Mouse (Mus musculus) hindbrain, embryonic 10.5 days (tissue): ENCODE results near the gene Ankfy1. TPM values are rescaled to one million over a fixed set of nuclear protein-coding genes. Genes with fewer than 3 reads are reported as not detected.
A peak's percentile ranks its signal among the peaks of the same experiment; 100 is the strongest.

ENCODE experiments used
- DNase-seq: peaks from one replicate; pipeline ENCODE4 v3.0.0-alpha.2; 2017; ENCODE audit warnings: low spot score
- H3K27ac ChIP-seq: fragments of 300-500 bp; sonication (generic); 2 replicates; pipeline ENCODE4 v1.5.1; 2016; ENCODE audit warnings: mild to moderate bottlenecking, moderate library complexity
- H3K27me3 ChIP-seq: fragments of 300-500 bp; sonication (generic); 2 replicates; pipeline ENCODE4 v1.6.1; 2016; ENCODE audit warnings: mild to moderate bottlenecking; ENCODE audit not compliant: poor library complexity, insufficient read depth, severe bottlenecking
- H3K36me3 ChIP-seq: fragments of 300-500 bp; sonication (generic); 2 replicates; pipeline ENCODE4 v1.6.1; 2016; ENCODE audit warnings: mild to moderate bottlenecking, moderate library complexity
- H3K4me1 ChIP-seq: fragments of 300-500 bp; sonication (generic); replicated peaks from 2 replicates; pipeline ENCODE4 v1.6.1; 2016; ENCODE audit warnings: mild to moderate bottlenecking
- H3K4me3 ChIP-seq: fragments of 300-500 bp; sonication (generic); 2 replicates; pipeline ENCODE4 v1.5.1; 2016; ENCODE audit warnings: mild to moderate bottlenecking, moderate library complexity
- H3K9me3 ChIP-seq: fragments of 300-500 bp; sonication (generic); 2 replicates; pipeline ENCODE4 v1.6.1; 2016; ENCODE audit warnings: mild to moderate bottlenecking, moderate library complexity
- WGBS: fragments of 180-500 bp; shearing (Covaris S2); methylation state at CpG from one replicate; pipeline ENCODE4 v1.1.7; 2016; 5-methylcytosine and 5-hydroxymethylcytosine counted together
- polyA plus RNA-seq: library from polyadenylated mRNA; unstranded; fragments of >200 nt; fragmentation: Nextera tagmentation; extraction: Ambion mirVana; gene quantifications from 2 replicates; pipeline ENCODE4 v1.2.1, GENCODE M21; 2016

Gene Ankfy1
- polyA plus RNA-seq, result 26.8 and 26.9 TPM in 2 replicates

DNA sequence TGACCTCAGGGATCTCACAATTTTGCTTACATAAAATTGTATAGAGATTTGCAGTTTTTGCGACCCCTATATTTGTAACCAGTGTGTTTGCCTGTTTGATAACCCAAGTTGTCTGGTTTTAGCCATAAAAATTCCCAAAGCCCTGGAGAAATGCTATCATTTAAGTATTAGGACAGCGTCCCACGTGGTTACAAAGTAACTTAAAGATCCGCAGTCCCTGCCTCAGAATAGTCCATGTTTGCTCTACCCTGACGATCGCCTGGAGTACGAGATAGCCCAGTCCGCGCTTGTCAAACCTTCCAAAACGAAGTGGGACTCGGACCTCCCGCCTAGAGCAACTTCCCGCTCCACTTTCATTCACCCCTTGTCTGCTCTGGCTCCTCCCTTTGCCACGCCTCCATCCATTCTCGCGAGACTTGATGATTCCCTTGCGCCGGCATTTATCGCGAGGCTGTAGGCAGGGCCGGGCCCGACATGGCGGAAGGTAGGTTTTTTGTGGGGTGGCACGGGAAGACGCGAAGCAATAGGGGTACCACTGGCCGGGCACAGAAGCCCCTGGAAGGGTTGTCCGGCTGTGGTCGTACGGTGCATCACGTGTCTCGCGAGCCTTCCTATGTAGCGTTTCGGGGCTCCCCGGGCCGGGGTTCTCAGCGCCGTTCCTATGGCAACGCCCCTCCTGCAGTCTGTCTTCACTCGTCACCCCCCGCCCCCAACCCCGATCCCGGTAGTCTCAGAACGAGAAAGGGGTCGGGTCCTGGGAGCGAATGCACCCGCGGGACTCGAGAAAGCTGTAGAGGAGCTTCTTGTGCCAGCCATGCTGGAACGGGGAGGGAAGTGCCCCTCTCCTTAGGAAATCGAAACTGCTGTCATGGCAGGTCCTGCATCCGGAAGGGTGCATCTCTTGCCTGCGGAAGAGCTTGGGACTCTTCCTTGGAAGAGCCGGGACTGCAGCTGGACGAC lies at the start of gene Ankfy1:
TSS of gene Ankfy1 (plus strand) at position 456 of the 960 bp plus-strand sequence.
- WGBS, result under 1% methylated on average over 56 of the region's 56 CpGs
- Histone ChIP-seq H3K4me1 (peaks cover 24% of the 10 kb centered on the region), H3K4me3 (peak within 1 kb of the TSS; percentile 76), H3K27ac (peak within 1 kb of the TSS; percentile 97), H3K9me3 (no peaks in the 10 kb centered on the region), H3K36me3 (peaks cover 17% of the 10 kb centered on the region), H3K27me3 (no peaks in the 10 kb centered on the region)
- DNase-seq, result peak; percentile 97

DNA sequence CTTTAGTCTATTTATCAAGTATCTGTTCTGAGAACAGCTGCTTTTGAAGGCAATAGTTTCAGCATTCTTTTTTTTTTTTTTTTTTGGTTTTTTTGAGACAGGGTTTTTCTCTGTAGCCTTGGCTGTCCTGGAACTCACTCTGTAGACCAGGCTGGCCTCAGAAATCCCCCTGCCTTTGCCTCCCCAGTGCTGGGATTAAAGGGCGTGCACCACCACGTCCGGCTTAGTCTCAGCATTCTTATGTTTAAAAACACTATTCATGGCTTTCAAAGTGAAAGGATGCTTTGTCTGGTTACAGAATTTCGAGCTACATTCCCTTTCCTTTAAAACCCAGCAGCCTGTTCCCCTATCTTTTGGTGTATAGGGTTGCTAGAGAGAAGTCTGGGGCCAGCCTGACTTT lies 47.1 kb upstream of the Ankfy1 start:
- H3K27ac ChIP-seq, result no peak overlapping the region
- no peak for DNase-seq
- no peaks in the 10 kb centered on the region for H3K27me3 ChIP-seq
- H3K36me3 ChIP-seq, result peaks cover 16% of the 10 kb centered on the region
- 33% methylated on average over 4 of the region's 4 CpGs for WGBS
- H3K4me1 ChIP-seq, result 0 out of 2 replicates have a peak, but pooled peaks cover 8% of the 10 kb centered on the region
- no peak overlapping the region for H3K4me3 ChIP-seq
- peaks cover 6% of the 10 kb centered on the region for H3K9me3 ChIP-seq

DNA sequence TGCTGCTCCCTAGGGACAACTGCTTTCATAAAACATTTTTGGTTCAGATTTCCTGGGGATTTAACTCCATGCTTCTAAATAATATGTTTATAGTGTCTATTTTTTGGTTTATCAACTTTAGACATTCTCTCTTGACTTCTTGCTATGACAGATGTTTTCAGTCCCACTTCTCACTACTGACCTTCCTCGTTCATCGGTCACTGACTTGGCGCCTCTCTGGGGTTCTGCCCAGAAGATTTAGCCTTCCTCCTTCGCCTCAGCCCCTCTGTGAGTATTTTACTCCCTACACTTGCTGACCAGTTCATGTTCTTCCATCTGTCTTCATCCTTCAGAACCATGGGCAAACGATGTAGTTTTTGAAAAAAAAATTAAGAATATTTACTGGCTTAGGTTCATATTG lies 44.4 kb upstream of the Ankfy1 start:
- Histone ChIP-seq H3K27me3 (no peaks in the 10 kb centered on the region), H3K36me3 (peaks cover 9% of the 10 kb centered on the region), H3K4me1 (0 out of 2 replicates have a peak, but pooled peaks cover 5% of the 10 kb centered on the region), H3K27ac (no peak overlapping the region), H3K9me3 (peaks cover 6% of the 10 kb centered on the region), H3K4me3 (no peak overlapping the region)
- no peak for DNase-seq
- WGBS, result 93% methylated on average over 5 of the region's 5 CpGs

DNA sequence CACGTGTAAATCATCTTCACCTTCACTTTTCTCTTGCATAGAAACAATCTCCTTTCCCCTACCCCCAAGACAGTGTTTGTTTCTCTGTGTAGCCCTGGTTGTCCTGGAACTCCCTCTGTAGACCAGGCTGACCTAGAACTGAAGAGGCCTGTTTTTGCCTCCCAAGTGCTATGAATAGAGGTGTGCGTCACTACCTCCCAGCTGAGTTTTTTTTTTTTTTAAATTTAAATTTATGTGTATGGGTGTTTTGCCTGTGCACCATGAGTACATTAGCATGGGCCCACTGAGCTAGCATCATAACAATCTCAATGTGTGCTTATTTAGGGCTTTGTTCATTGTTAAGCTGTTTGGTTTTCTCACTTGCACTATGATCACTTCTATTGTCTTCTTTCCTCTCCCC lies 39.5 kb upstream of the Ankfy1 start:
- H3K4me1 ChIP-seq, result no peaks in the 10 kb centered on the region
- no peaks in the 10 kb centered on the region for H3K36me3 ChIP-seq
- WGBS, result 86% methylated on average over 2 of the region's 2 CpGs
- DNase-seq, result no peak
- H3K27me3 ChIP-seq, result no peaks in the 10 kb centered on the region
- H3K4me3 ChIP-seq, result no peak overlapping the region
- H3K27ac ChIP-seq, result no peak overlapping the region
- no peaks in the 10 kb centered on the region for H3K9me3 ChIP-seq

DNA sequence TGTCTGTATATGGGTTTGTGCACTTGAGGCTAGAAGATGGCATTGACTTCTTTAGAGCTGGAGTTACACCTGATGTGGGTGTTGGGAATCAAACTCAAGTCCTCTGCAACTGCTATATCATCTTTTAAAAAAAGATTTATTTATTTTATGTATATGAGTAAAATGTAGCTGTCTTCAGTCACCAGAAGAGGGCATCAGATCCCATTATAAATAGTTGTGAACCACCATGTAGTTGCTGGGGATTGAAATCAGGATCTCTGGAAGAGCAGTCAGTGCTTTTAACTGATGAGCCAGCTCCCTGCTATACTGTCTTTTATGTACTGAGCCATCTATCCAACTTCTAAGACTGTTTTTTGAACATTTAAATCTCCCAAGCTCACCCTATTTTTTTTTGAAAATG lies 29.9 kb upstream of the Ankfy1 start:
- Histone ChIP-seq H3K9me3 (no peaks in the 10 kb centered on the region), H3K27ac (no peak overlapping the region), H3K4me3 (no peak overlapping the region), H3K27me3 (no peaks in the 10 kb centered on the region), H3K4me1 (no peaks in the 10 kb centered on the region), H3K36me3 (peaks cover 10% of the 10 kb centered on the region; the same call in 1 of the 2 replicates)
- no peak for DNase-seq

DNA sequence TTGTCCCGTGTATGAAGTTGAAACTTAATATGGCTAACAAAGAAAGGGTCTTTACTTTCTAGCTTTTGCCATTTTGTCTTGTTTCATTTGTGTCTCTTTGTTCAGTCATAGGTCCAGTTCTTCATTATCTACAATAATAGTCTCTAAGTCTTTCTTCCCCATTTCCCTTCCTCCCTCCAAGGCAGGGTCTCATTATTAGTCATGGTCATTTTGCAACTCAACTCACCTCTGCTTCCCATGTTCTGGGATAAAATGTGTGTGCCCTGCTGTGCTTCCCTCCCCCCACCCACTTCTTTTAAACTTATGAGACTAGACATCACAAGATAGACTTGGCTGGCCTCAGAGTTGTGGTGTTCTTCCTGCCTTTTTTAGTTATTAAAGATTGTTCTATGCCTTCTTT lies 29.4 kb upstream of the Ankfy1 start:
- H3K36me3 ChIP-seq, result peaks cover 10% of the 10 kb centered on the region; the same call in 1 of the 2 replicates
- WGBS, result 92% methylated on average over 1 of the region's 1 CpGs
- H3K4me1 ChIP-seq, result no peaks in the 10 kb centered on the region
- H3K4me3 ChIP-seq, result no peak overlapping the region
- H3K9me3 ChIP-seq, result no peaks in the 10 kb centered on the region
- no peak overlapping the region for H3K27ac ChIP-seq
- H3K27me3 ChIP-seq, result no peaks in the 10 kb centered on the region
- no peak for DNase-seq

DNA sequence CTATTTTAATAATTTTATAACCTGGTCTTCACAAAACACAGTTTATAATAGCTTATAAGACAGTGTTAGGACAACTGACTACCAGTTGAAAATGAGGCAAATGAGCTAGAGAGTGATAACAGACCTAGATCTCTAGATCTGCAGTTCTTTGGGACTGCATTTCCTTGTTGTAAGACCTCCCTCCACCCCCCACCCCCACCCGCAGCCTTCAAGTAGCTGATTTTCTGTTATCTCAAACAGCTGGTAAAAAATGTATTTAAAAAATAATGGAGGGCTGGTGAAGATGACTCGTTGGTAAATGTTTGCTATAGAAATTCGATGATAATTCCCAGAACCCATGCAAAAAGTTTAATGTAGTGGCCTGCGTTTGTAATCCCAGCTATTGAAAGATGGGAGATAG lies 25.2 kb upstream of the Ankfy1 start:
- no peak overlapping the region for H3K27ac ChIP-seq
- no peak for DNase-seq
- WGBS, result 98% methylated on average over 4 of the region's 4 CpGs
- no peak overlapping the region for H3K4me3 ChIP-seq
- no peaks in the 10 kb centered on the region for H3K4me1 ChIP-seq
- H3K27me3 ChIP-seq, result no peaks in the 10 kb centered on the region
- 0 out of 2 replicates have a peak, but pooled peaks cover 3% of the 10 kb centered on the region for H3K9me3 ChIP-seq
- H3K36me3 ChIP-seq, result peaks cover 32% of the 10 kb centered on the region

DNA sequence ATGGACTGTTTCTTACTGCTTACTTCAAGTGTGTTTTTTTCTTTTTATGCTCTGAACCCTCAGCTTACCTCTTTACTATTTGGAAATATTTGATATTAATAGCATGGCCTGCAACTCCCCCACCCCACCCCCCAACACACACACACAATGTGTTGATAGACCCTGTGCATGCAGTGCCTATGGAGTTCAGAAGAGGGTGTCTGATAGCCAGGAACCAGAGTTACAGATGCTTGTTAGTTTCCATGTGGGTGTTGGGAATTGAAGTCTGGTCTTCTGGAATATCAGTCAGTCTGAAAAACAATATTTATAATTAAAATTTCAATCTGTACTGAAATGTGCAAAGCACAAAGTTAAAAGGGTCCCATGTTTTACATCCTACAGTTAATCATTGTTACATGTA lies 19.2 kb upstream of the Ankfy1 start:
- H3K4me3 ChIP-seq, result no peak overlapping the region
- H3K27me3 ChIP-seq, result no peaks in the 10 kb centered on the region
- H3K36me3 ChIP-seq, result peaks cover 31% of the 10 kb centered on the region
- DNase-seq, result no peak
- no peaks in the 10 kb centered on the region for H3K4me1 ChIP-seq
- 0 out of 2 replicates have a peak, but pooled peaks cover 3% of the 10 kb centered on the region for H3K9me3 ChIP-seq
- H3K27ac ChIP-seq, result no peak overlapping the region

DNA sequence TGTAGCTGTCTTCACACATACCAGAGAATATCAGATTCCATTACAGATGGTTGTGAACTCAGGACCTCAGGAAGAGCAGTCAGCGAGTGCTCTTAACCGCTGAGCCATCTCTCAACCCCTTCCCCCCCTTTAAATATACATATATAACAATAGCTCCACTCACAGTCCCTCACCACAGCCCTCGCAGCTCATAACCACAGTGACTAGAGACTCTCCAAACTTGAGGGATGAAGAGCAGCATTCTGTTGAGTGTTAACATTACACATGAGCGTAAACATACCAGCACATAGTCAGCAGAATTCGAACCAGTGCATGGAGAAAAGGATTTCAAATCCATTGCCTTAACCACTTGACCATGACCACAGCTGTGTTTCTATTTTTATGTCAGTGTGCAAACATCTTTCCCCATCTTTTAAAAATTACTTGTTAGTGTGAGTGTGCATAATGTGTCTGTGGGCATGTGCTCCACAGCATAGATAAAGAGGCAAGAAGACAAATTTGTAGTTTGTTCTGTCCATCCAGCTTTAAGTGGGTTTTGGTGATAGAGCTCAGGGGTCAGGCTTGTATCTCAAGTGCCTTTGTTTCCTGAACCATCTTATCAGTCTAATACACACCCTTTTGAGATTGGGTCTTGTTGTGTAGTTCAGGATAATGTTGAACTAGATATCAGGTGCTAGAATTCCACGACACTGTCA lies 18.4 kb upstream of the Ankfy1 start:
- H3K9me3 ChIP-seq, result 0 out of 2 replicates have a peak, but pooled peaks cover 3% of the 10 kb centered on the region
- H3K4me3 ChIP-seq, result no peak overlapping the region
- DNase-seq, result no peak
- 84% methylated on average over 6 of the region's 6 CpGs for WGBS
- H3K36me3 ChIP-seq, result peaks cover 23% of the 10 kb centered on the region
- H3K4me1 ChIP-seq, result no peaks in the 10 kb centered on the region
- H3K27me3 ChIP-seq, result no peaks in the 10 kb centered on the region
- no peak overlapping the region for H3K27ac ChIP-seq

DNA sequence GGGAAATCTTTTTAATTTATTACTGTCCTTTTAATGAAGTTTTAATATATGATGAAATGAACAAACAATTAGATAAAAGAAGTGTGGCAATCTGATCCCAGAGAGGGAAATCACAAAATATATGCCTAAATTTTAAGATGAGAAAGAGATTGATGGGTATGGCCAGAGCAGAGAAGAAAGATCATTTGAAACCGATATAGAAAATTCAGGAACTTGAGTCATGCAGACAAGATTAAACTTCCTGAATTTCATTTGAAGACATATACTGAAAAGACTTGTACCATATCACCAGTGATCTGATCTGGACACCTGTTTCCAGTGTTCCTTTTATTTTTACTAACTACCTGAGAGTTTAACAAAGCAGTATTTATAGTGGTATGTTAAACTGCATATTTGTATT lies 17.4 kb upstream of the Ankfy1 start:
- H3K27me3 ChIP-seq, result no peaks in the 10 kb centered on the region
- 91% methylated on average over 1 of the region's 1 CpGs for WGBS
- H3K9me3 ChIP-seq, result 0 out of 2 replicates have a peak, but pooled peaks cover 3% of the 10 kb centered on the region
- DNase-seq, result no peak
- no peak overlapping the region for H3K4me3 ChIP-seq
- H3K27ac ChIP-seq, result no peak overlapping the region
- no peaks in the 10 kb centered on the region for H3K4me1 ChIP-seq
- H3K36me3 ChIP-seq, result peaks cover 17% of the 10 kb centered on the region

DNA sequence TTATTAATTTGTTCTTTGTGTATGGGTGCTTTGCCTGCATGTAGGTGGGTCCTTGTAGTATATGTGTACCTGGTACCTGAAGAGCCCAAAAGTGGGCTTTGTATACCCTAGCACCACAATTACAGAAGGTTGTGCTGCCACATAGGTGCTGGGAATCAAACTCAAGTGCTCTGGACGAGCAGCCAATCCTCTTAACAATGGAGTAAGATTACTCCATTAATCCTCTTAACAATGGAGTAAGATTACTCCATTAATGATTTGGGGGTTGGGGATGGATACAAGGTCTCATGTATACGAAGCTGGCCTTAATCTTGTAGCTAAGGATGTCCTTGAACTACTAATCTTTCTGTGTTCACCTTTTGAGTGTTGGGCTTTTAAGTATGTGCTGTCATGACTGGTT lies 14.5 kb upstream of the Ankfy1 start:
- Histone ChIP-seq H3K36me3 (peaks cover 15% of the 10 kb centered on the region; the same call in 1 of the 2 replicates), H3K4me1 (no peaks in the 10 kb centered on the region), H3K4me3 (no peak overlapping the region), H3K27me3 (no peaks in the 10 kb centered on the region), H3K27ac (no peak overlapping the region), H3K9me3 (no peaks in the 10 kb centered on the region)
- 77% methylated on average over 2 of the region's 2 CpGs for WGBS
- DNase-seq, result no peak

DNA sequence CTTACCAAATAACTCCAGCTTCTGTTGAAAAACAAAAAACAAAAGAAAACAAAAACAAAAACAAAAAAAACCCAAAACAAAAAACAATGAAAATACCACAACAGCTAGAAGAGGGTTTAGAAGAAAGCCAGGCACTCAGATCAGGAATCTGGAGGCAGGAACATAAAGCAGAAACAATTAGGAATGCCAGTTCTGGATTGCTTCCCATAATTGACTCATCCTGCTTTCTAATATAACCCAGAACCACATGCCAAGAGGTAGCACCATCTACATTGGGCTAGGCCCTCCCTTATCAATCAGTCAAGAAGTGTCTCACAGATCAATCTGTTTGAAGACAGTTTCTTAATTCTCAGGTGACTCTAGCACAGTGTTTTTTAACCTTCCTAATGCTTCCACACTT lies 9.1 kb upstream of the Ankfy1 start:
- Histone ChIP-seq H3K9me3 (no peaks in the 10 kb centered on the region), H3K27me3 (no peaks in the 10 kb centered on the region), H3K27ac (no peak overlapping the region)

DNA sequence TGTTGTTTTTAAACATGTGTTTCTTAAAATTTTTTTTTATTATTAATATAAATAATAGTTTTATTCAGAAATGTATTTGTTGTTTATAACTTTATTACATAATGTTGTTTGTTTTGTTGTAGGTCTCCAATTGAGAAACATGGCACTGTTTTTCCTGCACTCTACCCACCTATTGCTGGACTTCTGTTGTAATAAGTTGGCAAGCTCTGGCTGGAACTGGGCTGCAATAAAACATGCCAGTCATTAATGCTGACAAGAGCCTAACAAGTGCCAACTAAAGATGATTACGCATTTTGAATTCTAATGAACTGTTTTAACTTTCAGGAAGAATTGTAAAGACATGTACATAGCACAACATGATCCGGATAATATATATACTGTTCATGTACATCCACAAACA lies 6.4 kb upstream of the Ankfy1 start:
- Histone ChIP-seq H3K4me3 (no peak overlapping the region), H3K9me3 (no peaks in the 10 kb centered on the region), H3K36me3 (peaks cover 59% of the 10 kb centered on the region), H3K27me3 (no peaks in the 10 kb centered on the region), H3K4me1 (0 out of 2 replicates have a peak, but pooled peaks cover 4% of the 10 kb centered on the region), H3K27ac (no peak overlapping the region)
- DNase-seq, result no peak
- WGBS, result 92% methylated on average over 2 of the region's 2 CpGs

More for the DNA sequence above, 9.1 kb upstream of the Ankfy1 start:
- DNase-seq, result no peak
- Histone ChIP-seq H3K36me3 (peaks cover 51% of the 10 kb centered on the region), H3K4me3 (no peak overlapping the region), H3K4me1 (no peaks in the 10 kb centered on the region)
